Mouse (Mus musculus): ENCODE measurements around the gene Fhit.

Fhit gene

GRCm38 (mm10) chr14:10507560-10507959 is 654.3 kb downstream of the Fhit start:
- no peak for DNase-seq

DNA sequence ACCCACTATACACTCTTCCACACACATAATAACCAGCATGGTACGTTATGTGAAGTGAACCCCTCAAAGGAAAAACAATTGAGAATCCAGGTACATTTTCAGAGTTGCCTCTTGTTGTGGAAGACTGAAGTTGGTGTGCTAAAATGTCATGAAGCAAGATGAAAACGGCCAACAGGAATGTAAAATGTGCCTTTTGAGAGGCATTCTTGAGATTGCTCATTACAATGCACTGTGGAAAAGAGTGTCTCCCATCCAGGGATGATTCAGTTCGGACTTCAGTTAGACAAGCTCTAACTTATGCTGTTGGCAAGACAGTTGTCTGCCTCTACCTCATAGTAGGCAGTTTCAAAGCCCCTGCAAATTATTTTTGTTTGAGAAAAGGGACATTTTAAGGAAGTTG is 676.0 kb downstream of the Fhit start:
- DNase-seq: no peak

GRCm38 (mm10) chr14:10482851-10483613 is 678.8 kb downstream of the Fhit start:
- DNase-seq: no peak

- no peak for DNase-seq
Measured at GRCm38 (mm10) chr14:10481370-10481769, 680.5 kb downstream of the Fhit start.

- DNase-seq: no peak
Measured at GRCm38 (mm10) chr14:10480681-10481080, 681.2 kb downstream of the Fhit start.

- peak; percentile 87 for DNase-seq
Measured at GRCm38 (mm10) chr14:10453001-10453861, 708.6 kb downstream of the Fhit start.

DNA sequence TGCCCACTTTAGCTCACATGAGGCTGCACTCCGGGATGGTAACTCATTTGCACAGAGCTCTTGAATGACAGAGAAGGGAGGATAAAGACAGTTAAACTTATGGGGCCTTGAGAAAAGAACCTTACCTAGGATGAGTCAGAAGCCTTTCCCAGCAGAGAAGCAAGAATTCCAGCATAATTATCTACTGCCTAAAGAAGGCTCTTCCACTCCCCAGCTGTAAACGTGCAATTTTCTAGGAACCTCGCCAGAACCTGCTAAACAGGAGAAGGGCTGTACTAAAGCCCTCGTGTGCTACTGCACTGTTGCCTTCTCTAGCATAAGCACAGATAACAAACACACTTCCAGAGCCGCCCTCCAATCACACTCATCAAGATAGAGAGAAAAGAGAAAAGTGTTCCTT is 709.6 kb downstream of the Fhit start:
- DNase-seq: no peak

- no peak for DNase-seq
Measured at GRCm38 (mm10) chr14:10445360-10445759, 716.5 kb downstream of the Fhit start.

DNA sequence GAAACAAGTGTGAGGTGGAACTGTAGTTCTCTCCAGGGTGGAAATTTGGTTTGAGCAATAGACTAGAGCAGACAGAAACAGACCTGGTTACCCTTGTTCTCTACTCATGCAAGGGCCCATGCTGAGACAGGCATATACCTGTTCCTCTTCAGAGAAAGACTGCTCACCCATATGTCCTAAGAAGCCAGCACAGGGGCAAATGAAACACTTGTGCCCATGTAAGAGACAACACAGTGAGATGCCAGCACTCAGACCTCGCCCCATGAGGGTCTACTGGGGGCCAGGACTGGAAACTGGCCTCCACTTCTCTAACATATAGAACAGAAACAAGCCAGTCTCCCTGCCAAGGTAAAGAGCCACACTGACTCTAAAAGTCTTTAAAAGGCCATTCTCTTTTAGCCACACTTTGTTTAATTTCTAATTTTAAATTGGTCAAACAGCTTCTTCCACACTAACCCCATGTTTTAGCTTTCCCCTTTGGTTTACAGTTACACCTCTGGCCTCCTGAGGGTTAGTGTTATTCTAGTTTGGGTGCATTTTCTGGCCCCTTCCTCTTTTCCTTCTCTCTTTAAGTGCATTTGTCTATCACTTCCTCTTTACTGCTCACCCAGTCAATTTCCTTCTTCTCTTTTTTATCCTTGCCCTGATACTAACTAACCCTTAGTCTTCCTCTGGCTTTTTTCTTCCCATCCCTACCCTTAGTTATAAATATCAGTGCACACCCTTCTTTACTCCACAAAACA is 722.7 kb downstream of the Fhit start:
- no peak for DNase-seq

DNA sequence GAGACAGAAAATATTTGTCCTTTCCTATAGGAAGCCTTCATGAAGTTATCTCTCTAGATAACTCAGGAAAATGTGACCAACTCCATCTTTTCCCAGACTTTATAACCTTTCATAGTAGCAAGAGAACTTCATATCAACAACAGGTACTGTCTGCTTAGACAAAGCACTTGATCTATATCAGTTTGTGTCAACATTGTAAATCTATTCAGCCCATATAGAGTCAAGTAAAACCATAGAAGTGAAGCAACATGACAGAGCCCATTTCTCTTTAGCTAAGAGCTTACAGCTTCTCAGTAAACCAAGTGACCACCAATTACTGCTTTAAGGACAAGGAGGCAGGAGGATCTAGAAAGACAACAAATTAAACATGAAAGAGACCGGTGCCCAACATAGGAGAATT is 725.6 kb downstream of the Fhit start:
- no peak for DNase-seq

GRCm38 (mm10) chr14:10432502-10432901 is 729.3 kb downstream of the Fhit start:
- no peak for DNase-seq

- DNase-seq: no peak
Measured at GRCm38 (mm10) chr14:10430396-10431000, 731.3 kb downstream of the Fhit start.

DNA sequence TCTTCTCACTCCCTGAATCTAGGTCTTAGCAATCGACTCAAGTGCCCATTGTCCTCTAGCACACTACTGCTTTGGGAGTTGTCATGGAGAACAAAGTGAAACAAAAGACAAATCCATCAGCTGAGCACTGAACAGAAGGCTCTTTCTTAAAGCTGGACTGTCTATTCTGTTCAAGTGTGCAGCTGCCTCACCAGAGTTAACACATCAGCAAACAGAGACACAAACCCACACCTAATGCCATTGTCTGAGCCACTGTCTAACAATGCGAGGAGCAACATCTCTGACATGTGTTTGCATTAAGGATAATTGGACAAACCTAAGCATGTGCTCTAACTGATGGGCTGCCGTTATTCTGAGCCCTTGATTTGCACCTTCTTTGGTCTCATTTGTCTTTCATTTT is 738.3 kb downstream of the Fhit start:
- no peak for DNase-seq

GRCm38 (mm10) chr14:10422261-10422660 is 739.6 kb downstream of the Fhit start:
- no peak for DNase-seq

DNA sequence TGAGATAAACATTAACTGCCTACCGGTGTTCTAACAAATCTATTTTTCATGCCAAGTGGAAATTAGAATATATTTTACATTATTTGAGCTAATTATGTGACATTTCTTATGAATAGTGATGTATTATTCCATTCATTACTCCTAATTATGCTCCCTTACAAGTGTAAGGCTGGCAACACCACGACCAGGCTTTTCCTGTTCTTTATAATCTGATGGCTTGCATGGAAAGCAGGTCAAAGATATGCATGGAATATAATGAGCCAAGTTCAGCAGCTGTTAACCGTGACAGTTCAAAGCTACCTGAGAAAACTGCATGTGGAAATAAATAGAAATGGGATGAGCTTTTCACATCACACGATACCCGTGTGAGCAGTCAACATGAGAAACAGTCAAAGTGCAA is 746.8 kb downstream of the Fhit start:
- DNase-seq: no peak

DNA sequence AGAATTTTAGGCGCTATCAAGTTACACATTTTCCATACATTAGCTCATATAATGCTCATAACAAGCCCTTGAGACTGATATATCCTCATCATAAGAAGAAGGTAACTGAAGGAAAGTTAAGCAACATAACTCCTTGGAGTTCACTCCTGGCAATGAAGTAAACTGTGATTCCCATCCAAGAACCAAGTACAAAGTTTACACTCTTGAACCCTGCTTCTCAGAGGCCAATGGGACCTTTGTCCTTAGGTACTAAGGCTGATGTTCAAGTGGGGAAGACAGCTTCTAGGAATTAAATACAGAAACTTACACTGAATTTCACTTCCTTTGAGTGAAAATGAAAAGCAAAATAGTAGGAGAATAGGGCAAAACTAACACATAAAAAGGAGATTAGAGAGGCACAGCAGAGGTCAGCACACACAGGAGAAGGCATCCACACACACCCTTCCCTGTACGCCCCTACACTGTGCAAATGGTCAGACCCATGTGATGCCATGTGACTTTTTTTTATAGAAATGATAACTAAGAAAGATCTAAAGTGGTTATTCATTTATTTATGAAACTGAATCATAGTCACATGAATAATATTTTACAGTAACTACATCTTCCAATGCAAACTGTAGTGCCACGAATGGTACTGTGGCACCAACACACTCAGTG is 752.4 kb downstream of the Fhit start:
- no peak for DNase-seq

- DNase-seq: no peak
Measured at GRCm38 (mm10) chr14:10405346-10405745, 756.5 kb downstream of the Fhit start.

DNA sequence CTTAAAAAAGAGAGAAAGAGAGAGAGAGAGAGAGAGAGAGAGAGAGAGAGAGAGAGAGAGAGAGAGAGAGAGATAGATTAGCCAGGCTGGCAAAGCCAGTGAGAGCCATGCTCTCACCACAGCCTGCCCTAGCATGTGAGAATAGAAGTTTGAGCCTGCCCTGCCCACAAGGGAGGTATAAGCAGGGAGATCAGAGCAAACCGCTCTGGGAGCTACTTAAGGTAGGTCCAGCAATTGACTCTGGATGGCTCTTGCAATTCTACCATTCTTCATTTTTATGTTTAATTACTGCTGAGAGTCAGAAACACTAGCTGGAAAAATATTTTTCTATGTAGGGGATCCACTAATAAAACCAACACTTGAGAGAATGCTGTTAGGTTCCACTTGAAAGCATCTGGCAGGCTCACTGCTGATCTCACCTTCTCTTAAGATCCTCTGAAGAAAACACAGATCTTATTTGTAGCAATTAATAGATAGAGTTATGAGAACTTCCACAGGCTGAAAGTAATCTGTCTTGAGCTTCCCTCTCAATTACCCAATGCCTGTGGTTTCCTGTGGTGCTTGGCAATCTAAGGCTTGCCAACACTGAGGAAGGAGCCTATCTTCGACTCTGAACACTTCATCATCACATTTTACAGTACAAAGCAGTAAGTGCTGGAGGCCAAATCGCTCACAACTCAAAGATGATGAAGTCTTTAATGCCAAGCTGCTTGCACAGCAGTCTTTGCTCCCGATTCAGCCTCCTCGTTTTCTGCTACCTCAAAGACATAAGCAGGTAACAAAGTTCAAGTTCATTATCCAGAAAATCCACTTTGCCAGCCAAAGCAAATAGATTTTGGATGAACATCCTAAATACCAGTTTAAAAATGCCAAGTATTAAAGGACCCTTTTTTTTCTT is 793.8 kb downstream of the Fhit start:
- DNase-seq: no peak

GRCm38 (mm10) chr14:10366808-10367207 is 795.0 kb downstream of the Fhit start:
- DNase-seq: no peak

DNA sequence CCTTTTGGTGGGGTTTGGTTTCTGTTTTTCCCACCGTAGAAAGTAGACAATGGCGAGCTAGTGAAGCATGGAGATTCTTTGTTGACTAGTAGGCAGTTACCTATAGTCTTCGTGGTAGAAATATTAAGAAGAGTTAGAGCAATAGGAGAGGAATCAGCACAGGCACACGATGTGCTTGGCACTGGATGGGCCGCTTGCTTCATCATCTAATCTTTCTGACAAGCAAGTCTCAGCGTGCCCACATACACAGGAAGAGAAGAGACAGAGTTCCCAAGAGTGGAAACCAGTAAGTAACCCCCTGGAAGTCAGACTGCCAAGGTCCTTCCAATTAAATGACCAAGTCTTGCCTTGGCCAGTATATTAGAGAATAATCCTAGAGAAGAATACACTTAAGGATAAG is 797.6 kb downstream of the Fhit start:
- DNase-seq: no peak

GRCm38 (mm10) chr14:10363306-10363705 is 798.5 kb downstream of the Fhit start:
- DNase-seq: no peak

All from thymus, postnatal 25 days (tissue).